Mouse (Mus musculus) adrenal gland, postnatal 36 days (tissue): ENCODE data around the gene Txlng. TPM values are rescaled to one million over a fixed set of nuclear protein-coding genes. Genes with fewer than 3 reads are reported as not detected.
"Not testable (repeated sequence)": the region's sequence is repeated elsewhere in the genome, so short reads cannot be mapped to it uniquely, and the experiment has no call there.

Source experiments
- DNase-seq, 2 experiments: peaks; one replicate each; pipeline ENCODE4 v3.0.0; 2021; ENCODE audit warnings: mixed read lengths in 1 of 2
- long read RNA-seq, 2 experiments: library from polyadenylated mRNA; stranded (forward); transcript quantifications; one replicate each; pipeline ENCODE4 v2.0.0; 2021; ENCODE audit warnings: borderline sequencing depth in 2 of 2
- total RNA-seq, 2 experiments: library from RNA; stranded (reverse); gene quantifications; 2 replicates each; pipeline ENCODE4 v1.2.3; 2021

Gene Txlng
- total RNA-seq = 10 to 100 TPM; 17.9 to 18.4 TPM
- long read RNA-seq, experiment 1, transcript Txlng-201 (10 exons, 3,862 nt) = major isoform, 7 of 27 reads
- long read RNA-seq, experiment 1, partial matches to known transcripts = 12 of 27 reads
- long read RNA-seq, experiment 1, other reads (novel, unspliced or antisense) = 7 of 27 reads
- long read RNA-seq, experiment 2, partial matches to known transcripts = 3 of 3 reads
- long read RNA-seq, experiment 2, other reads (novel, unspliced or antisense) = 0 of 3 reads

DNA sequence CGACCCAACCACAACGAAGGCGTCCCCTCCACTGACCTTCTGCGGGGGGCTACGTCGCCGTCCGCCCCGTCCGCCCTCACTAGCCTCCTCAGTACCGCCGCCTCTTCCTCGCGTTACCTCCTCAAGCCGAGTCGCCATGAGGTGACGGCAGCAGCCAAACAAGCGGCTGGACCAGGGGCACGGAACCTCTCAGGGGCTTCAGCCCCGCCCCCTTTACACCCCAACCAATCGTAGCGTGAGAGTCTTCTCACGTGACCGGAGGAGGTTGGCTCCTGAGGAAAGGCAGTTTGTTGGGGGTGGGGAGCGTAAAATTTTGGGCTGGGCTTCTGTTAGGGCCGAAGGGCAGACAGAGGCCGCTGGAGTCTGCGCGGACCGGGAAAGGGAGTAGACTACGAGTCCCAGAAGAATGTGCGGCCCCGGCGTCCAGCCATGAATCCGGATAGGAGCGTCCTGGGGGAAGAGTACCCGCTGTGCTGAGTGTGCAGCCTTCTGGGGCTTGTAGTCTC is at the start of gene Txlng:
Gene Txlng (minus strand): TSS at position 252 of the 506 bp plus-strand sequence.
- DNase-seq = peak; percentile 94 to 95

DNA sequence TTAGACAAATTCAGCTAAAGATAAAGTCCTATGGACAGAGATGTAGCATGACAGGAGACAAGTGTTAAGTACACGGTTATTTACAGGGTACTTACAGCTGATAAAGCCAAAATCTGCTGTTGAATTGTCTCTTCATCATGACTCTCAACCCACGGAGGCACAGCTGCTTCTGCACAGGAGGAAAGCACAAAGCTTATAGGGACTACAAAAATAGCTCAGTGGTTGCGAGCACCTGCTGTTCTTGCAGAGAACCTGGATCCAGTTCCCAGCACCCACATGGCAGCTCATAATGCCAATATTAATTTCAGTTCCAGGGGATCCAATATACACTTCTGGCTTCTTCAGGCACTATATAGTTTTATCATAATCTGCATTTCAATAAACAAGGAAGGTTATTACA is 49.0 kb upstream of the Txlng start:
- no peak for DNase-seq

DNA sequence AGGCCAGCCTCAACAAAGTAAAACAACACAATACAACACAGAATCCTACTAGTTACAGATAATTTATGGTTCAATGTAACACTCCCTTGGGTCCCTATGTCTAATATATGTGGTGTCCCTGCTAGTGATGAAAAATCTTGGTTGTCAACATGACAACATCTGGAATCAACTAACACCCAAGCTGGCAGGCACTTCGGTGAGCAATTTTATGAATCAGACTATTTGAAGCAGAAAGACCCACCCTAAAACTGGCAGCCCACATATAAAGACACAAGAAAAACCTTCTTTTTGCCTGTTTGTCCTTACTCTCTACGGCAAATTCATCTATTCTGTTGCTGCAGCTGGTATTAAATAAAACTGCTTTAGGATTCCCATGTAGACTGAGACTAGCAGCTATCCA is 44.5 kb upstream of the Txlng start:
- no peak for DNase-seq

DNA sequence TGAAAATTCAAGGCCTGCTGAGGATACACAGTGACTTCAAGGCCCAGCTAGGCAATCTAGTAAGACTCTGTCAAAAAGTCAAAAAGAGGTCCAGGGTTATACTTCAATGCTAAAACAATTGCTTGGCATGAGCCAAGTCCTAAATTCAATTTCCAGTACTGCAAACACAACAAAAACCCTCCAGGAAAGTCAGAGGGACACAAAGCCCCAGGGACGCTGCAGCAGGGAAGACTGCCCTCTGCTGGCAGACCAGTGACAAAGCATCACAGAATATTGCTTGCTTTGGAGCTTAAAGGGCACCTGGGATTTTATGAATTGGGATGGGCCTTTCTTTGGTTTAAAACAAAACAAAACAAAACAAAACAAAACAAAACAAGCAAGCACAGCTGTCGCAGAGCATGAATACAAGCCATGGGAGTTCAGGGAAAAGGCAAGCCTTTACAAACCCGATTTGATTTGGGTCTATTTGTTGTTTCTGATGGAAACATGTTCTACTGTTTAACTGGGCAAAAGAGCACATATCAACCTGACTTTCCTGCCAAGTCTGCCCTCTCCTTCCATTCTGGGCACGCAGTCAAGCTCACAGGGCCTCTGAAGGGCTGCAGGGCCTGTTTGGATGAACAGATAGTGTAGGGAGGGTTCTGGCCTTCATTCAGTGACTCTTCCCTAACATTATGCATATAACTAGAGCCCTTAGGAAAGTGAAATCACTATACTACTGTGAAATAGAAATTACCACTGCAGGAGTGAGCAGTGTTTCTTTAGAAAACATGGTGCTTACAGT is 42.7 kb upstream of the Txlng start:
- DNase-seq = peak; percentile 34 to 56

DNA sequence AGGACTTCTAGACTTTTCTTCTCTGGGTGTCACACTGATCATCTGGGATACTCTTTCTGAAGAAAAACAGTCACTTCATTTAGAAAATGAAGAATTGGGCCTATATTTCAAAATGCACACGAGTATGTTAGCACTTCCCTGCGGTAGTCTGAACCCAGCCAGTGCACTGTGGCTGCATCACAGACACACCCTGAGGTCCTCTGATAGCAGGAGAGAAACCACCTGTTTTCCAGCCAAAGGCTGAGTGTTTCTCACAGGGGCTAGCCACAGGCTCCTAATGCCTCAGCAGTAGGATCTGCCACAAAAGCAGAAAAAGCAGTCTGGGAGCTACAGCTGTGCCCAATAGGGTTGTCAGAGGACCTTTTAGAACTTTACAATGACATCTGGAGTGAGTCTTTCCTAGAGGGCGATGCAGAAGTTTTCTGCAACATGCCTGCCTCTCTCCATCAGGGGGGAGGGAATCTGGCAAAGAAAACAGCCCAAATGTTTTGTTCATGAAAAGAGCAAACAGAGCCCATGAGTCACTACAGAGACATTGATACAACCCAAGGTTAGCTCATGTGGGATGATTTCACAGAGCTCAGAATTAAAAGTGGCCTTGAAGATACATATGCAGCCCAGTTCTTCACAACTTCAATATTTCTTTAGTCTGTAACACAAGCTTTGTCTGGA is 39.2 kb upstream of the Txlng start:
- peak in 1 of 2 experiments; percentile 35 for DNase-seq

DNA sequence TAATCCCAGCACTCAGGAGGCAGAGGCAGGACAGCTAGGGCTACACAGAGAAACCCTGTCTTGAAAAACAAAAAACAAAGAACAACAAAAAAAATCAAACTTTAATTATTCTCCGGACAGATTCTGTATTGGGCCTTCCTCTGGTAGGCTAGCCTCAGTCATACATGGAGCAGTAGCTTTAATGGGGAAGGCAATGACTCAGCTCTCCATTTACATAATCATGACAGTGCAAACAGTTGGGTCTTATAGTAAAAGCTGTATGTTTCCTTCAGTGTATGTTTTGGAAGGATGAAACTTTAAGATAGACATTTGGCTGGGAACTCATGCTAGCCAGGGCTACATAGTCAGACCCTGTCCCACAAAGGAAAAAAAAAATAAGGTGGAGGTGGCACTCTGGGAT is 19.4 kb upstream of the Txlng start:
- no peak for DNase-seq

DNA sequence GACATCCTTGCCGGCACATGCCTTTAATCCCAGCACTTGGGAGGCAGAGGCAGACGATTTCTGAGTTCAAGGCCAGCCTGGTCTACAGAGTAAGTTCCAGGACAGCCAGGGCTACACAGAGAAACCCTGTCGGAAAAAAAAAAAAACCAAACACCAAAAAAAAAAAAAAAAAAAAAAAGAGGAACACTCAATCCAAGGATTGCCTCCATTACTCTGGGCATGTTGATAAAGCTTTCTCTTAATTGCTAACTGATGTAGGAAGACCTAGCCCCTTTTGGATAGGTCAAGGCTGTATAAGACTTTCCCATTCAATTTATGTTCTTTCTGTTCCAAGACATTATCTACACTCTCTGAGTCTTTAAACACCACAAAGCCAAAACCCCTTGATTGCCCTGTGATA is 16.3 kb upstream of the Txlng start:
- no peak for DNase-seq

DNA sequence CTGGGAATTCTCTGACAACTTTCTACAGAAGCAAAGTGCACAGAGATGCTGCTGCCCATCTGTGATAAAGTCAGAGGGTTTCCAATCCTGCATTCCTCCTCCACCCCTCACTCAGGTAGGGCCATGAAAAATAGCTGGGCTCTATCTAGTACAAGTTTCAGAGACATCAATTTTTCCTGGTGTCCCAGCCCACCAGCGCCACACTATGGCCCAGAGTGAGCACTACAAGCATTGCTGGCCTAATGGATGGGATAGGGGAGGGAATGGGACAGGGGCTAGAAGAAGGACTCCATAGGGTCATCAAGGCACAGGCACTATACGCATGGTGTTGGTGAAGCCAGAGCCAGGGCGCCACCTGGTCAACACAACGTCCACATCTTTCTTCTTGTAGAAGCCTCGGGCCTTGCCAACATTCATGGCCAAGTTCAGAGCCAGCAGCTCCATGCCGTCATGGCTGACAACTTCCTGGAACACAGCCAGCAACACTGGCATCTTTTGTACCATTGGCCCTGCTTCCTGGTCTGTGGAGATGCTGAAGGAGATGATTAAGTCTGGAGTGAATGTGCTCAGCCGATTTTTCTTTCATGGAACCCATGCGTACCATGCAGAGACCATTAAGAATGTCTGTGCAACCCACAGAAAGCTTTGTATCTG is 15.3 kb upstream of the Txlng start:
- DNase-seq = peak; percentile 11 to 12

DNA sequence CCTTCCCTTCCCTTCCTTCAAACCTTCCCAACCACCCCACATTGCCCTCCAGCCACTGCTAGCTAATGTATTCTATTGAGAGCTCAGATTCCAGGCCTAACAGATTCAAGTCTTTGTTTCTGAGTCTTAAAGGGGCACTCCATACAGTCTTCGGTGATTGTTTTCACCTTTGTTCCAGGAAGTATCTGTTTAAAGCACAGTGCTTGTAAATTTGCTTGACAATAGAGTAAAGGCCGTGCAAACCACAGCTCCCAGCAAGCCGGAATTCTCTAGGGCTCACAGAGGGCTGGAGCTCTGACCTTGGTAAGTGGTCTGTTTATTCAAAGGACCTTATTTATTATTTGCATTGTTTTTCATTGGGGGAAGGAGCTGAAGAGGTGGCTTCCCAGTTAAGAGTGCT is 2.8 kb upstream of the Txlng start:
- DNase-seq = no peak

DNA sequence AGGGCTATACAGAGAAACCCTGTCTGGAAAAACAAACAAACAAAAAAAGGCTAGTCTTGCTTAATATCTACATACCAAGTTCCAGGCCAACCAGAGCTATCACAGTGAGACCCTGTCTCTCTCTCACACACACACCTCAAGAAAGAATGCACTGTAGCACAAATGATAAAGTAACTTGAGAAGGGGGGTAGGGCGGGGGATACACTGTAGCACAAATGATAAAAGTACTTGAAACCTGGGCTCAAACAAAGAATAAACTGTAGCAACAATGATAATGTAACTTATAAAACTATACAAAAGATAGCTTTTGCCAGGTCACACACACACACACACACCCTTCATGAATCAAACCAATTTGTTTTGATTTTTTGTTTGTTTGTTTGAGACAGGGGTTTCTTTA is 2.3 kb upstream of the Txlng start:
- no peak for DNase-seq

DNA sequence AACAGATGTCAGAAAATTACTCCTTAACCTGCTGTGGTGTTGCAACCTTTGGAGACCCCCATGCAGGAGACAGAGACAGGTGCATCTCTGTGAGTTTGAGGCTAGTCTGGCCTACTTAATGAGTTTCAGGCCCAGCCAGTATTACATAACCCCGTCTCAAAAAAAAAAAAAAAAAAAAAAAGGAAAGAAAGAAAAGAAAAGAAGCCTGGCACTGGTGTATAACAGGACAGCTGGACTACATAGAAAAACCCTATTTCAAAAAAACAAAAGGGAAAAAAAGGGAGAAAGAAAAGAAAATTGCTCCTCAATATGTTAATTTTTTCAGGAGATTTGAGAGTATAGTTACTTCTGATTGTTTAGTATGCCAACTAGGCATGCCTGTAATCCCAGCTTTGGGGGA is 1.8 kb upstream of the Txlng start:
- no peak for DNase-seq

DNA sequence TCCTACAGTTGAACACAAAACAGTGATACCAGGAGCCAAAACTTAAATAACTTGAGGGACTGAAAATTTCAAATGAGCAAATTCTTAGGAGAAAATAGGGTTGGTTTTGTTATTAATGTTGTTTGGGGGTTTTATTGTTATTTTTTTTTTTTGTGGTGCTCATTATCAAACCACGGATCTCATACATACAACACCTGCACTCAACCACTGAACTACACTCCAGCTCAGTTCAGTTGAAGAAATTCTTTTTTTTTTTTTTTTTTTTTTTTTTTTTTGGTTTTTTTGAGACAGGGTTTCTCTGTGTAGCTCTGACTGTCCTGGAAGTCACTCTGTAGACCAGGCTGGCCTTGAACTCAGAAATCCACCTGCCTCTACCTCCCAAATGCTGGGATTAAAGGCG is 1.1 kb upstream of the Txlng start:
- DNase-seq = not testable (repeated sequence)

DNA sequence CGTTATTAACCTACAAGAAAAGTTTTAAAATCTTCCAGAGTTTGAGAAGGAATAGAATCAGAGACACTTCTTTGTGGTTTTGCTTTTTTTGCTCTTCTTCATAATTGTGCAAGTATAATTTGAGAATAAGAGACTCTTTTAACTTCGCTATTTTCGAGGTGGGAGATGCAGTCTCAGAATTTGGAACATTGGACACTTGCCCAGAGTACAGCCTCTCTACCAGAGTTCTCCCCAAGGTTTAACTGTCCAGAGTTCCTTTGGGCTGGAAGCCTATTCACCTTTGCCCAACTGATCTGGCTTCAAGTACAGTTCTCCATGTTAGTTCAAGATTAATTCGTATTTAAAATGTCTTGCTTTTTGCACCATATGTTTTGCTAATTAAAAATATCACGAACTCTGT is 487 bp upstream of the Txlng start:
- DNase-seq = peak in 1 of 2 experiments; percentile 46

DNA sequence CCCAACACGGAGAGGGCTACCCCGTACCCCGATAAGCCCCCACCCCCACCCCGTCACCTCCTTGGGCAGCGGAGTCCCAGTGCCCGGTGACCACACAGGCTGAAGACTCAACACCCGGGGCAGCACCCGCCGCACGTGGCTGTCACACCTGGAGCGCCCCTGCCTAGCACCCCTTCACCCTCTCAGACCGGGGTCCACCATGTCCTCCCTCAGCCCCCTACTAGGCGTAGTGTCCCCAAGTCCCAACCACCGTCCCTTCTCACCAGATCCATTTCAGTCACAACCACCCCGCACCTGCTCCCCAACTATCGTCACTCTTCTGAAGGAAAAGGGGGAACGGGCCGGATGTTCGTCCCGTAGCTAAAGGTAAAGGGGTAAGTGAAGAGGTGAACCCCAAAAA is 471 bp downstream of the Txlng start:
- peak in 1 of 2 experiments; percentile 4 for DNase-seq

DNA sequence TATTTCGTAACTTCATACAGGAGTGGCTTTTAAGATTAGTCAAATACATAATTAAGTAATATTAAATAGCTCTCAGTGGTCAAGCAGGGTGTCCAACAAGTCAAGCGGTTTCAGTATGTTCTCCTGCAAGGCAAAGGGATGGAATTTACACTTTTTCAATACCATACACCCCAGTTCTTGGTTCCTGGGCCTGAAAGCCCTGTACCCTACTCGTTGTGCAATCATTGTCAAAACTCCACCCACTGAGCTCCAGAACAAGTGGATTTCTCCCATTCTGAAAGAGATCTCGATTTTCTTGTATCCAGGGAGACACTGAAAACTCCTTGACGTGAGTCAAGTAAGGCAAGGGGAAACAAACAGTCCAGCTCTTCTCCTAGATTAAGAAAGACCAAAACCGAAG is 1.2 kb downstream of the Txlng start:
- DNase-seq = peak in 1 of 2 experiments; percentile 13

DNA sequence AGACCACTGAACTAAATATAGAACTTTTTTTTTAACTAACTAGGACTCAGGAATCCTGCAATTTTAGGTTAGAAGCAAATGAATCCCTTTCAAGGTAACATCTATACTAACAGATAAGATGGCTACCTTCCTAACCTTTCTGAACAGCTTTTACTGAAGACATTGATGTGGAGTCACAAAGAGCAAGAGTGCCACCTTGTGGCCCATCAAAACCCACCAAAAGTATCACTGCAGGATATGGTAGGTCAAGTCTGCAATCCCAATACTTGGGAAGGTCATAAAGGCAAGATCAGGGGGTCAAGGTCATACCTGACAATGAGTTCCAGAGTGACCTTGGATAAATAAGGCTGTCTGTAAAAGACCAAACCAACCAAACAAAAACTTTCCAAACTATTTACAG is 28.9 kb downstream of the Txlng start:
- DNase-seq = peak; percentile 39 to 41

DNA sequence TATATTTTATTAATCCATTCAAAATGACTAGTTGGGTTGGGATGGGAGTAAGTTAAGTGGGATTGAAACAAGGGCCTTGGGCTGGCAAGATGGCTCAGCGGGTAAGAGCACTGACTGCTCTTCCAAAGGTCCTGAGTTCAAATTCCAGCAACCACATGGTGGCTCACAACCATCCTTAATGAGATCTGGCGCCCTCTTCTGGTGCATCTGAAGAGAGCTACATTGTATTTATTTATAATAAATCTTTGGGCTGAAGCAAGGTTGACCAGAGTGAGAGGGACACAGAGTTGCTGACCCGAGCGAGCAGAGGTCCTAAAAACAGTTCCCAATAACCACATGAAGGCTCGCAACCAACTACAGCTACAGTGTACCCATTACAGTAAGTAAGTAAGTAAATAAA is 37.9 kb downstream of the Txlng start:
- peak in 1 of 2 experiments; percentile 8 for DNase-seq

DNA sequence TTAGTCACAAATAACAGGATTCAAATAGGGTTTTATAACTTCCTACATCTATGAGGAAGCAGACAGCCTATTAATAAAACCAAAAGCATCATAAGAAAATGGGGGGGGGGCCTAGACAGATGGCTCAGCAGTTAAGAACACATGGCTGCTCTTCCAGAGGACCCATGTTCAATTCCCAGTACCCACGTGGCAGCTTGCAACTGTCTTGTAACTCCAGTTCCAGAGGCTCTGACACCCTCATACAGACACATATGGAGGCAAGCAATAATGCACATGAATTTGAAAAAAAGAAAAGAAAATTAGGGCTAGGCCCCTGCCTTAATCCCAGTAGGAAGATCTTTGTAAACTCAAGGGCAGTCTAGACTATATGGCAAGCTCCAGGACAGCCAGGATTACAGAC is 40.9 kb downstream of the Txlng start:
- no peak for DNase-seq

DNA sequence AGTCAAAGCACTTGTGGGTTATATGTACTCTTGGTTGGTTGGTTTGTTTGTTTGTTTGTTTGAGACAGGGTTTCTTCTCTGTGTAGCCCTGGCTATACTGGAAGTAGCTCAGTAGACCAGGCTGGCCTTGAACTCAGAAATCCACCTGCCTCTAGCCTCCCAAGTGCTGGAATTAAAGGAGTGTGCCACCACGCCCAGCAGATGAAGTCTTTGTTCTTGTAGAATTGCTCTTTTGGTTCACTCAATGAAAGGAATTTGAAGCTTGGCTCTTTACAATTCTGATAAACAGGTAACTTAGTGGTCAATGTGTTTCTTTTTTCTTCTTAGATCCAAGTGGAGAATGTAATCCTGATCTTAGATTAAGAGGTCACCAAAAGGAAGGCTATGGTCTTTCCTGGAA is 58.5 kb downstream of the Txlng start:
- DNase-seq = no peak

DNA sequence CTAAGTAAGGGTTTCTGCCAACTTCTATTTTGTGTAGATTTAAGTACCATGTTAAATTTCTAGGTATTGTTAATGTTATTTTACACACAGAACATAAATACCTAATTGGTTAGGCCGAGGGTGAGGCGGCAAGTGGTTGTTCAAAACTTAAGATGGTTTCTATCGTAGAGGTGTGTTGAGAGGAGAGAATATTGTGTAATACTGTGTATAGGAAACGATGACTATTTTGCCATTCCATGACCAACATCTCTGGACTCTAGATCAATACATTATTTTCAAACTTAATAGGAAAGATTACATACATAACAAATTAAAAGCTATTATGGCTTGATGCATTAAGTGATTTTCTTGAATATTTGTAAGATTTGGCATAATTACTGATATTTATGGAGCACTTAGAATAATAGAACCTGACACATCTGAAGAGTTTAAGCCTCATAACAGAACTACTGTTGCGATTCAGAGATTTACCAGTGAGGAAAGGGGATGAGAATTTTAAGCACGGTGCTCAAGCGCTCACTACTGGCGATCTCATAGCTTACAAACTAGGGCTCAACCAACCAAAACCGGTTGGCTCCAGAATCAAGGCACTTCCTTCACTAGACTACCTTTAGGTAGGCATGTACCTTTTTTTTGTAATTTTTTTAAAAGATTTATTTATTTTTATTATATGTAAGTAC is 67.4 kb downstream of the Txlng start:
- no peak for DNase-seq

DNA sequence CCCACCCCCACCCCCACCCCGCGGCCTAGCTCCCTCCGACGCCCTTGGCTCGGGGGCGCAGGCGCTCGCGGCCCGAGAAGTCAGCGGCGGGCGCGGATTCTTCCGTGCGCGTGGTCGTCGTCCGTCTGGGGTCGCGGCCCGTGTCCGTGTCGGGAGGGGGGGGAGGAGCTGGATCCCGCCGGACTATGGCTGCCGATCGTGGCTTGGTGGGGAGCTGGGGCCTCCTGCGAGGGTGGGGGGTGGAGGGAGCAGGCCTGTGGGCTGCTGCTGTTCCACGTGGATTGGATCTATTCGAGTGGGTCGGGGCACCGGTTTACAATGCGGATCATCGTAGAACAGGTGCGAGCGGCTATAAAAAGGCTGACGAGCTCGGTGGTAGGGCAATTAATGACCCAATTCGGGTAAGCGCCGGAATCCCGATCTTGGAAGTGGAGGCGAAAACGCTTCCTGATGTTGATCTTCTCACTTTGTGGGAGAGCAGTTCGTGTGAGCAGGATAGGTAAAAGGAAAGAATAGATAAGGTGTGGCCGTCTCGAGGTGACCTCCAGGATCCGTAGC is 68.2 kb downstream of the Txlng start:
- DNase-seq = peak in 1 of 2 experiments; percentile 46
